Mouse (Mus musculus): ENCODE measurements around the gene Hipk4. TPM values are rescaled to one million over a fixed set of nuclear protein-coding genes. Genes with fewer than 3 reads are reported as not detected.

Gene Hipk4
- polyA plus RNA-seq, 1 experiment from 2014 or later = 0.35 TPM

GRCm38 (mm10) chr7:27531707-27532106, 8.6 kb downstream of the Hipk4 start:
- H3K4me1 ChIP-seq (replicated peaks) = no peaks in the 10 kb centered on the region
- 83% methylated on average over 10 of the region's 10 CpGs for WGBS
- H3K9me3 ChIP-seq = no peaks in the 10 kb centered on the region
- H3K27ac ChIP-seq = no peak overlapping the region
- no peak overlapping the region for H3K4me3 ChIP-seq (replicated peaks)
- no peak overlapping the region for H3K9ac ChIP-seq
- 0 out of 2 replicates have a peak, but pooled peaks cover 8% of the 10 kb centered on the region for H3K36me3 ChIP-seq
- no peak overlapping the region for H3K4me2 ChIP-seq (replicated peaks)
- ATAC-seq = no peak
- no peaks in the 10 kb centered on the region for H3K27me3 ChIP-seq (replicated peaks)

GRCm38 (mm10) chr7:27532480-27533050, 9.5 kb downstream of the Hipk4 start:
- Histone ChIP-seq H3K4me3 (replicated peaks) (no peak overlapping the region), H3K9me3 (no peaks in the 10 kb centered on the region), H3K4me1 (replicated peaks) (no peaks in the 10 kb centered on the region), H3K4me2 (replicated peaks) (no peak overlapping the region), H3K27ac (no peak overlapping the region), H3K36me3 (0 out of 2 replicates have a peak, but pooled peaks cover 8% of the 10 kb centered on the region), H3K9ac (no peak overlapping the region), H3K27me3 (replicated peaks) (no peaks in the 10 kb centered on the region)
- 92% methylated on average over 9 of the region's 9 CpGs for WGBS
- no peak for ATAC-seq

- 73% methylated on average over 2 of the region's 2 CpGs for WGBS
- ATAC-seq = 0 out of 2 replicates have a peak, but pooled peaks have one; percentile 51
- H3K9ac ChIP-seq = no peak overlapping the region
- H3K4me3 ChIP-seq (replicated peaks) = no peak overlapping the region
- H3K4me2 ChIP-seq (replicated peaks) = no peak overlapping the region
- H3K27ac ChIP-seq = no peak overlapping the region
- no peaks in the 10 kb centered on the region for H3K27me3 ChIP-seq (replicated peaks)
- H3K36me3 ChIP-seq = 0 out of 2 replicates have a peak, but pooled peaks cover 8% of the 10 kb centered on the region
- no peaks in the 10 kb centered on the region for H3K4me1 ChIP-seq (replicated peaks)
- H3K9me3 ChIP-seq = no peaks in the 10 kb centered on the region
These were observed 12.3 kb downstream of the Hipk4 start for GRCm38 (mm10) chr7:27535386-27535785.

GRCm38 (mm10) chr7:27536618-27537017, 13.6 kb downstream of the Hipk4 start:
- H3K4me1 ChIP-seq (replicated peaks) = 0 out of 2 replicates have a peak, but pooled peaks cover 2% of the 10 kb centered on the region
- no peaks in the 10 kb centered on the region for H3K27me3 ChIP-seq (replicated peaks)
- WGBS = 80% methylated on average over 6 of the region's 6 CpGs
- H3K4me3 ChIP-seq (replicated peaks) = no peak overlapping the region
- H3K27ac ChIP-seq = no peak overlapping the region
- 0 out of 2 replicates have a peak, but pooled peaks cover 8% of the 10 kb centered on the region for H3K36me3 ChIP-seq
- no peak for ATAC-seq
- H3K9me3 ChIP-seq = no peaks in the 10 kb centered on the region
- H3K9ac ChIP-seq = no peak overlapping the region
- no peak overlapping the region for H3K4me2 ChIP-seq (replicated peaks)

- Histone ChIP-seq H3K36me3 (0 out of 2 replicates have a peak, but pooled peaks cover 2% of the 10 kb centered on the region), H3K27ac (no peak overlapping the region), H3K9ac (no peak overlapping the region), H3K4me1 (replicated peaks) (0 out of 2 replicates have a peak, but pooled peaks cover 3% of the 10 kb centered on the region), H3K4me2 (replicated peaks) (no peak overlapping the region), H3K4me3 (replicated peaks) (no peak overlapping the region), H3K9me3 (no peaks in the 10 kb centered on the region), H3K27me3 (replicated peaks) (no peaks in the 10 kb centered on the region)
- ATAC-seq = no peak
- WGBS = 81% methylated on average over 8 of the region's 8 CpGs
These were observed 14.9 kb downstream of the Hipk4 start for GRCm38 (mm10) chr7:27537998-27538397.

GRCm38 (mm10) chr7:27538797-27539196, 15.7 kb downstream of the Hipk4 start:
- H3K4me2 ChIP-seq (replicated peaks) = no peak overlapping the region
- H3K4me1 ChIP-seq (replicated peaks) = peaks cover 4% of the 10 kb centered on the region; the same call in 1 of the 2 replicates
- H3K9me3 ChIP-seq = no peaks in the 10 kb centered on the region
- H3K27ac ChIP-seq = no peak overlapping the region
- 82% methylated on average over 2 of the region's 2 CpGs for WGBS
- no peak for ATAC-seq
- no peak overlapping the region for H3K4me3 ChIP-seq (replicated peaks)
- H3K9ac ChIP-seq = no peak overlapping the region
- 0 out of 2 replicates have a peak, but pooled peaks cover 2% of the 10 kb centered on the region for H3K36me3 ChIP-seq
- no peaks in the 10 kb centered on the region for H3K27me3 ChIP-seq (replicated peaks)

- no peak; the same call in 1 of the 2 replicates for ATAC-seq
- Histone ChIP-seq H3K9me3 (no peaks in the 10 kb centered on the region), H3K4me1 (replicated peaks) (peaks cover 9% of the 10 kb centered on the region; the same call in 1 of the 2 replicates), H3K27ac (no peak overlapping the region), H3K27me3 (replicated peaks) (no peaks in the 10 kb centered on the region), H3K36me3 (0 out of 2 replicates have a peak, but pooled peaks cover 2% of the 10 kb centered on the region), H3K9ac (no peak overlapping the region), H3K4me3 (replicated peaks) (no peak overlapping the region), H3K4me2 (replicated peaks) (no peak overlapping the region)
- WGBS = 56% methylated on average over 2 of the region's 2 CpGs
These were observed 17.5 kb downstream of the Hipk4 start for GRCm38 (mm10) chr7:27540521-27540920.

GRCm38 (mm10) chr7:27540935-27541334, 17.9 kb downstream of the Hipk4 start:
- H3K36me3 ChIP-seq = no peaks in the 10 kb centered on the region
- no peak overlapping the region for H3K4me2 ChIP-seq (replicated peaks)
- WGBS = 84% methylated on average over 6 of the region's 6 CpGs
- H3K4me1 ChIP-seq (replicated peaks) = peaks cover 9% of the 10 kb centered on the region; the same call in 1 of the 2 replicates
- H3K4me3 ChIP-seq (replicated peaks) = no peak overlapping the region
- no peak overlapping the region for H3K27ac ChIP-seq
- no peaks in the 10 kb centered on the region for H3K27me3 ChIP-seq (replicated peaks)
- no peaks in the 10 kb centered on the region for H3K9me3 ChIP-seq
- H3K9ac ChIP-seq = no peak overlapping the region
- ATAC-seq = no peak

- no peaks in the 10 kb centered on the region for H3K27me3 ChIP-seq (replicated peaks)
- H3K4me2 ChIP-seq (replicated peaks) = no peak overlapping the region
- no peak overlapping the region for H3K27ac ChIP-seq
- 84% methylated on average over 16 of the region's 16 CpGs for WGBS
- no peak for ATAC-seq
- H3K9me3 ChIP-seq = no peaks in the 10 kb centered on the region
- peaks cover 9% of the 10 kb centered on the region; the same call in 1 of the 2 replicates for H3K4me1 ChIP-seq (replicated peaks)
- H3K4me3 ChIP-seq (replicated peaks) = no peak overlapping the region
- H3K36me3 ChIP-seq = no peaks in the 10 kb centered on the region
- no peak overlapping the region for H3K9ac ChIP-seq
These were observed 18.4 kb downstream of the Hipk4 start for GRCm38 (mm10) chr7:27541431-27541830.

- H3K27ac ChIP-seq = no peak overlapping the region
- peak overlapping the region; percentile 79 for H3K4me2 ChIP-seq (replicated peaks)
- peak overlapping the region; percentile 42 for H3K4me3 ChIP-seq (replicated peaks)
- H3K36me3 ChIP-seq = no peaks in the 10 kb centered on the region
- no peaks in the 10 kb centered on the region for H3K27me3 ChIP-seq (replicated peaks)
- peak overlapping the region; percentile 61 for H3K9ac ChIP-seq
- WGBS = 65% methylated on average over 5 of the region's 5 CpGs
- peaks cover 9% of the 10 kb centered on the region; the same call in 1 of the 2 replicates for H3K4me1 ChIP-seq (replicated peaks)
- no peak for ATAC-seq
- H3K9me3 ChIP-seq = no peaks in the 10 kb centered on the region
These were observed 18.9 kb downstream of the Hipk4 start for GRCm38 (mm10) chr7:27541922-27542321.

GRCm38 (mm10) chr7:27542392-27543033, 19.4 kb downstream of the Hipk4 start:
- Histone ChIP-seq H3K27me3 (replicated peaks) (no peaks in the 10 kb centered on the region), H3K4me3 (replicated peaks) (peak overlapping the region; percentile 42), H3K9me3 (no peaks in the 10 kb centered on the region), H3K4me1 (replicated peaks) (peaks cover 9% of the 10 kb centered on the region; the same call in 1 of the 2 replicates), H3K9ac (peak overlapping the region; percentile 61), H3K36me3 (no peaks in the 10 kb centered on the region), H3K4me2 (replicated peaks) (peak overlapping the region; percentile 79), H3K27ac (peak overlapping the region; percentile 38; the same call in 1 of the 2 replicates)
- peak; percentile 89 for ATAC-seq
- under 1% methylated on average over 30 of the region's 30 CpGs for WGBS

- no peaks in the 10 kb centered on the region for H3K36me3 ChIP-seq
- peaks cover 9% of the 10 kb centered on the region; the same call in 1 of the 2 replicates for H3K4me1 ChIP-seq (replicated peaks)
- 42% methylated on average over 6 of the region's 6 CpGs for WGBS
- H3K9ac ChIP-seq = peak overlapping the region; percentile 61; the same call in 1 of the 2 replicates
- ATAC-seq = peak; percentile 12
- H3K9me3 ChIP-seq = no peaks in the 10 kb centered on the region
- no peaks in the 10 kb centered on the region for H3K27me3 ChIP-seq (replicated peaks)
- peak overlapping the region; percentile 40; the same call in 1 of the 2 replicates for H3K27ac ChIP-seq
- H3K4me3 ChIP-seq (replicated peaks) = peak overlapping the region; percentile 42
- H3K4me2 ChIP-seq (replicated peaks) = peak overlapping the region; percentile 79
These were observed 20.0 kb downstream of the Hipk4 start for GRCm38 (mm10) chr7:27543065-27543464.

Measured in intestine, embryonic 15.5 days (tissue).